Mouse (Mus musculus) Muller cell, postnatal 12 days (primary cell): Measurements from ENCODE around the gene Gm8857.
"Not testable (repeated sequence)": the region's sequence is repeated elsewhere in the genome, so short reads cannot be mapped to it uniquely, and the experiment has no call there.

Experiments
- DNase-seq: peaks from one replicate; pipeline ENCODE4 v3.0.0-alpha.2; 2015; ENCODE audit errors: inconsistent ontology term

Gm8857 gene

GRCm38 (mm10) chr5:10947505-10947904 lies at the start of gene Gm8857, which contains the start of gene Gm8871:
Gene Gm8857, plus strand, starts transcription at chr5:10947807.
Gene Gm8871, plus strand, starts transcription at chr5:10947805.
- DNase-seq, result not testable (repeated sequence)

- not testable (repeated sequence) for DNase-seq
Observed at GRCm38 (mm10) chr5:10953512-10953911, 5.9 kb downstream of the Gm8857 start.

- DNase-seq, result not testable (repeated sequence)
Observed at GRCm38 (mm10) chr5:10958057-10958456, 10.4 kb downstream of the Gm8857 start.
